13 mouse cellular contexts compared by ENCODE assay signal in genomic region chr12:57543627-57543991, GRCm38 (mm10). TPM values are rescaled to one million over a fixed set of nuclear protein-coding genes. Genes with fewer than 3 reads are reported as not detected.
A peak's percentile ranks its signal among the peaks of the same experiment; 100 is the strongest.
DNase-seq lines count a peak whose midpoint lies in the region; ATAC-seq lines count a peak whose summit lies in the region.
"Had no signal": no experiment of that assay in that cellular context is flagged by ENCODE, and none has a peak within 500 bp of the region (broad histone marks: within the 10 kb centered on the region; RNA-seq: fewer than 3 reads in every experiment).

No protein-coding gene starts in this region.

- DNase-seq in hindbrain, embryonic 10.5 days (ENCODE audit: low spot score), result no peak
- DNase-seq in lung, postnatal 14 days, result peak; percentile 7
- DNase-seq in adrenal gland, postnatal 25 days, result no peak
- DNase-seq in Muller cell, postnatal 12 days (ENCODE audit: inconsistent ontology term), result no peak
- no peak for DNase-seq in heart, postnatal 25 days (ENCODE audit: low spot score)
- DNase-seq: adrenal gland, postnatal 10 days; thymus, adult 2 months had no signal

- no peak for ATAC-seq in hindbrain, embryonic 16.5 days
- ATAC-seq in embryonic facial prominence, embryonic 12.5 days (ENCODE audit: insufficient number of reproducible peaks, insufficient read depth, low FRiP score, low TSS enrichment), result no peak
- no peak for ATAC-seq in intestine, embryonic 15.5 days

- intact Hi-C loops in heart, postnatal 25 days (cut with DNase I), result loop anchor here (10.0 kb wide), 2 partner anchors 259 to 1019 kb away; no protein-coding TSS in a partner anchor

- H3K27me3 ChIP-seq in hindbrain, embryonic 10.5 days (ENCODE audit: insufficient read depth, poor library complexity, severe bottlenecking), result peaks cover 100% of the 10 kb centered on the region
- peaks cover 64% of the 10 kb centered on the region for H3K27me3 ChIP-seq in hindbrain, embryonic 16.5 days (replicated peaks; ENCODE audit: control insufficient read depth, insufficient read depth, low read length)
- peaks cover 69% of the 10 kb centered on the region for H3K27me3 ChIP-seq in embryonic facial prominence, embryonic 12.5 days
- H3K27me3 ChIP-seq in intestine, embryonic 15.5 days (replicated peaks), result peaks cover 57% of the 10 kb centered on the region

- no peaks in the 10 kb centered on the region for H3K36me3 ChIP-seq in hindbrain, embryonic 10.5 days
- H3K36me3 ChIP-seq in hindbrain, embryonic 16.5 days (ENCODE audit: control insufficient read depth, insufficient read depth, low read length), result no peaks in the 10 kb centered on the region
- H3K36me3 ChIP-seq in embryonic facial prominence, embryonic 12.5 days, result no peaks in the 10 kb centered on the region
- no peaks in the 10 kb centered on the region for H3K36me3 ChIP-seq in intestine, embryonic 15.5 days

- peak overlapping the region; percentile 38; the same call in 1 of the 2 replicates for H3K4me3 ChIP-seq in hindbrain, embryonic 10.5 days
- H3K4me3 ChIP-seq in hindbrain, embryonic 16.5 days (ENCODE audit: low read length), result no peak overlapping the region
- 0 out of 2 replicates have a peak overlapping the region, but pooled peaks have one; percentile 19 for H3K4me3 ChIP-seq in embryonic facial prominence, embryonic 12.5 days
- peak overlapping the region; percentile 39 for H3K4me3 ChIP-seq in intestine, embryonic 15.5 days (replicated peaks)

- H3K4me1 ChIP-seq in hindbrain, embryonic 10.5 days (replicated peaks), result peaks cover 50% of the 10 kb centered on the region
- H3K4me1 ChIP-seq in hindbrain, embryonic 16.5 days (ENCODE audit: control insufficient read depth, insufficient read depth, low read depth, low read length), result peaks cover 10% of the 10 kb centered on the region
- H3K4me1 ChIP-seq in embryonic facial prominence, embryonic 12.5 days, result peaks cover 13% of the 10 kb centered on the region; the same call in 1 of the 2 replicates
- H3K4me1 ChIP-seq in intestine, embryonic 15.5 days (replicated peaks), result peaks cover 19% of the 10 kb centered on the region

- 4% methylated on average over 10 of the region's 10 CpGs for WGBS in hindbrain, embryonic 10.5 days
- WGBS in hindbrain, embryonic 16.5 days, result 3% methylated on average over 10 of the region's 10 CpGs
- WGBS in embryonic facial prominence, embryonic 12.5 days, result 2% methylated on average over 10 of the region's 10 CpGs
- 2% methylated on average over 10 of the region's 10 CpGs for WGBS in intestine, embryonic 15.5 days

- H3K9me3 ChIP-seq in hindbrain, embryonic 10.5 days, result no peaks in the 10 kb centered on the region
- H3K9me3 ChIP-seq in hindbrain, embryonic 16.5 days (ENCODE audit: control insufficient read depth, low read length), result peaks cover 5% of the 10 kb centered on the region; the same call in 1 of the 2 replicates
- no peaks in the 10 kb centered on the region for H3K9me3 ChIP-seq in embryonic facial prominence, embryonic 12.5 days
- H3K9me3 ChIP-seq in intestine, embryonic 15.5 days, result no peaks in the 10 kb centered on the region

- no peak overlapping the region for H3K9ac ChIP-seq in hindbrain, embryonic 16.5 days (ENCODE audit: low read depth, low read length)
- H3K9ac ChIP-seq in embryonic facial prominence, embryonic 12.5 days, result no peak overlapping the region
- H3K9ac ChIP-seq in intestine, embryonic 15.5 days, result peak overlapping the region; percentile 47

- H3K27ac ChIP-seq in hindbrain, embryonic 10.5 days, result no peak overlapping the region
- H3K27ac ChIP-seq in hindbrain, embryonic 16.5 days (ENCODE audit: low read depth, low read length), result no peak overlapping the region
- no peak overlapping the region for H3K27ac ChIP-seq in embryonic facial prominence, embryonic 12.5 days
- no peak overlapping the region for H3K27ac ChIP-seq in intestine, embryonic 15.5 days
- H3K27ac ChIP-seq: macrophage had no signal

- no peak overlapping the region for H3K4me2 ChIP-seq in hindbrain, embryonic 16.5 days (ENCODE audit: low read length)
- no peak overlapping the region for H3K4me2 ChIP-seq in embryonic facial prominence, embryonic 12.5 days (replicated peaks)
- H3K4me2 ChIP-seq in intestine, embryonic 15.5 days (replicated peaks), result peak overlapping the region; percentile 56

RNA-seq across cellular contexts. Expression of gene Foxa1, which starts 3.1 kb away (rescaled TPM):
- polyA plus RNA-seq in hindbrain, embryonic 10.5 days (2016; fragmentation: Nextera tagmentation; extraction: Ambion mirVana), result 1.2 and 1.6 TPM in 2 replicates
- 0.18 and 0.59 TPM in 2 replicates for polyA plus RNA-seq in hindbrain, embryonic 16.5 days (2015; fragmentation: Nextera tagmentation; extraction: Ambion mirVana)
- 0.90 and 1.7 TPM in 2 replicates for polyA plus RNA-seq in embryonic facial prominence, embryonic 12.5 days (2016; fragmentation: Nextera tagmentation; extraction: Ambion mirVana)
- polyA plus RNA-seq in intestine, embryonic 15.5 days (2015; fragmentation: Nextera tagmentation; extraction: Ambion mirVana), result 6.4 and 8.9 TPM in 2 replicates
- total RNA-seq in adrenal gland, postnatal 25 days (2021), result not detected in 2 replicates
- not detected for total RNA-seq in heart, postnatal 25 days (2021)
- total RNA-seq: common myeloid progenitor, adult 5-6 weeks; layer of hippocampus, adult 18-20 months had no signal
- polyA plus RNA-seq: macrophage had no signal

RNA-seq across cellular contexts. Expression of gene Ttc6, which starts 20.3 kb away (rescaled TPM):
- 0.58 and 0.59 TPM in 2 replicates for polyA plus RNA-seq in hindbrain, embryonic 10.5 days (2016; fragmentation: Nextera tagmentation; extraction: Ambion mirVana)
- polyA plus RNA-seq in hindbrain, embryonic 16.5 days (2015; fragmentation: Nextera tagmentation; extraction: Ambion mirVana), result 0.57 and 0.76 TPM in 2 replicates
- polyA plus RNA-seq in embryonic facial prominence, embryonic 12.5 days (2016; fragmentation: Nextera tagmentation; extraction: Ambion mirVana), result 0.79 and 1.1 TPM in 2 replicates
- 0.71 and 0.92 TPM in 2 replicates for polyA plus RNA-seq in intestine, embryonic 15.5 days (2015; fragmentation: Nextera tagmentation; extraction: Ambion mirVana)
- total RNA-seq in adrenal gland, postnatal 25 days (2021), result not detected in 2 replicates
- total RNA-seq in heart, postnatal 25 days (2021), result under 1 TPM in 1 of 2 experiments, not detected in 1; 0.08 TPM
- total RNA-seq: common myeloid progenitor, adult 5-6 weeks had no signal
- polyA plus RNA-seq: macrophage had no signal
